Mouse (Mus musculus) layer of hippocampus, postnatal 36 days (tissue): Measurements from ENCODE around the gene Ifi205. TPM values are rescaled to one million over a fixed set of nuclear protein-coding genes. Genes with fewer than 3 reads are reported as not detected.

ENCODE experiments used
- total RNA-seq, 2 experiments: library from RNA; stranded (reverse); gene quantifications; 2 replicates each; pipeline ENCODE4 v1.2.3; 2021

Gene Ifi205
- total RNA-seq, 2 experiments from 2014 or later: not detected

Other genes with a start within 250 kb of the Ifi205 start
- not detected for gene Ifi211, start 118.8 kb downstream of the Ifi205 start, total RNA-seq
- gene Mndal, start 89.3 kb downstream of the Ifi205 start, total RNA-seq: 10 to 100 TPM in 1 of 2 experiments, 1 to 10 TPM in 1; 8.6 to 13.0 TPM
- gene Ifi203, start 89.1 kb downstream of the Ifi205 start, total RNA-seq: 1 to 10 TPM; 5.2 to 5.6 TPM
- gene Ifi202b, start 49.1 kb downstream of the Ifi205 start, total RNA-seq: not detected
- not detected for gene Olfr433, start 8.9 kb upstream of the Ifi205 start, total RNA-seq
- gene Olfr432, start 17.4 kb upstream of the Ifi205 start, total RNA-seq: not detected
- not detected for gene Olfr430, start 34.8 kb upstream of the Ifi205 start, total RNA-seq
- not detected for gene Olfr429, start 52.5 kb upstream of the Ifi205 start, total RNA-seq
- not detected for gene Olfr427, start 65.1 kb upstream of the Ifi205 start, total RNA-seq
- gene Olfr231, start 89.4 kb upstream of the Ifi205 start, total RNA-seq: not detected
- gene Olfr424, start 99.7 kb upstream of the Ifi205 start, total RNA-seq: not detected
- not detected for gene Olfr420, start 123.8 kb upstream of the Ifi205 start, total RNA-seq
- under 1 TPM; 0.05 to 0.07 TPM for gene Spta1, start 141.0 kb upstream of the Ifi205 start, total RNA-seq
- gene Olfr419, start 220.3 kb upstream of the Ifi205 start, total RNA-seq: not detected